Mouse (Mus musculus): Measurements from ENCODE around the gene Fibp.

GRCm38 (mm10) chr19:5471846-5472245, 11.4 kb downstream of the Fibp start:
- no peak for TF ChIP-seq POLR2A (IDR thresholded peaks at IDR 0.05; ENCODE audit: low read depth, low read length)
- TF ChIP-seq CTCF (conservative IDR thresholded peaks at IDR 0.05; ENCODE audit: insufficient read depth, insufficient read length, low read depth, low read length) = no peak
